Mouse (Mus musculus) liver, postnatal 0 days (tissue): Measurements from ENCODE around the gene Tm4sf20.

Experiments
- CTCF ChIP-seq: sonication (generic); IDR thresholded peaks from 2 replicates; pipeline ENCODE4 v1.5.1; 2016; ENCODE audit warnings: antibody characterized with exemption, low read depth
- EP300 ChIP-seq: IDR thresholded peaks from 2 replicates; pipeline ENCODE4 v1.6.1; 2016; ENCODE audit warnings: antibody characterized with exemption, low read depth, mild to moderate bottlenecking

- TF ChIP-seq CTCF (no peak), EP300 (no peak)
Observed at GRCm38 (mm10) chr1:82738066-82738465, 30.2 kb downstream of the Tm4sf20 start.
